Mouse (Mus musculus) cerebellum, postnatal 4 days (tissue): ENCODE results near the gene Ccl24.

ENCODE experiments used
- DNase-seq, 2 experiments: peaks; one replicate each; pipeline ENCODE4 v3.0.0; 2022; ENCODE audit warnings: low spot score in 2 of 2, mixed read lengths in 1 of 2

Ccl24 gene

GRCm38 (mm10) chr5:135544865-135545797 lies 27.7 kb downstream of the Ccl24 start, which contains the start of gene Hip1:
Hip1 (minus strand) TSS chr5:135545120.
- peak; percentile 95 to 98 for DNase-seq

- DNase-seq, result peak in 1 of 2 experiments; percentile 32
Observed at GRCm38 (mm10) chr5:135544032-135544558, 28.8 kb downstream of the Ccl24 start.

- DNase-seq, result no peak
Observed at GRCm38 (mm10) chr5:135537794-135538214, 35.0 kb downstream of the Ccl24 start.

DNA sequence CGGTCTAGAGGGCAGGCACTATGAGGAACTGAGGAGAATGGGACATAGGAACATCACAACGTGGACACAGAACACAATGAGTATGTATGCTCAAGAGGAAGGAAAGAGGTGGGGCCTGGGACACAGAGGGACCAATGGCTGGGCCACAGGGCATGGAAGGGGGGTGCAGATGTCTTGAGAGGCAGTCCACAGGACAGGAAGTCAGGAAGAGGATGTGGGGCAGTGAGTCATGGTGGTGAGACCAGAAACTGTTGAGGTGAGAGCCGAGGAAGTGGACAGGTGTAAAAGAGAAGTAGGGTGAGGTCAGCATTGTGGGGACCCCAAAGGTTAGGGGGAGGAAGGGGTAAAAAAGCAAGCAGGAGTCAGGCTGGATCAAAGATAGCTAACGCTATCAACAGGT lies 35.5 kb downstream of the Ccl24 start:
- DNase-seq, result no peak

DNA sequence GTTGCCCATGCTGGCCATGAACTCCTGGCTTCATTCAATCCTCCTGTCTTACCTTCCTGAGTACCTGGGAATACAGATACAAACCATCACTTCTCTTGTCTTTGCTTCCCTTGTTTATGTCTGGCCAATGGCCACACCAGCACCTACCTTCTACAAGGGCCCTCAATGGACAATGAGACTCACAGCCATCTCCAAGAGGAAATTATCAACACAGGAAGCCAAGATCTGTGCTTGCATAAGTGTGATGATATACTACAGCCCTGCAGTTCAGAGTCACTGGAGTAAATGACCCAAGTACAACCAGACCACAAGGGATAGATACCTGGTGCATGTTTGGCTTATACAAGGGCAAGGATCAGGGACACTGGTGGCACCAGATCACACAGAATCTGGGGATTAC lies 37.0 kb downstream of the Ccl24 start:
- DNase-seq, result no peak

- DNase-seq, result no peak
Observed at GRCm38 (mm10) chr5:135533431-135533830, 39.4 kb downstream of the Ccl24 start.

DNA sequence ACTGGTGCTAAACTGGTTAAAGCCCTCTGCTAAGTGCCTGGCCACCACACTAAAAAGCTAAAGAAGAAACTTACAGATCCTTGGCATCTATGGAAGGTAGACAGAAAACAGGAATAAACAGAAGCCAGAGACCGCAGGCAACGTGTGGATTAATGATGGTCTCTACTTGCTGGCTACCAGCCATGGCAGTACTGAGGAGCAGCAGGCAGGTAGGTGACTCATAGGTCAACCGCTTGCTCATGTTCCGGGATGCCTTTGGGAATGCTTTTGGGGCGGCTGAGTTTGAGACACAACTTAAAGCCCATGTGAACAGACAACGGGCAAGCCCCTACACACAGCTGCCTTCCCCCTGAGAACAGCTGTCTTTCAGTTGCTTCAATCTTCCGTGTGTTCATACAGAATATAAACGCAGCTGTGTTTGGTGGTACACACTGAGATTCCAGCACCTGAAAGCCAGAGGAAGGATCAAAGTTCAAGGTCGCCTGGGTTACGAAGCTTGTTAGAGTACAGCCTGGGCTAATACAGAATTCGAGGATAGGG lies 41.5 kb downstream of the Ccl24 start:
- DNase-seq, result no peak

- DNase-seq, result no peak
Observed at GRCm38 (mm10) chr5:135529964-135530363, 42.9 kb downstream of the Ccl24 start.

DNA sequence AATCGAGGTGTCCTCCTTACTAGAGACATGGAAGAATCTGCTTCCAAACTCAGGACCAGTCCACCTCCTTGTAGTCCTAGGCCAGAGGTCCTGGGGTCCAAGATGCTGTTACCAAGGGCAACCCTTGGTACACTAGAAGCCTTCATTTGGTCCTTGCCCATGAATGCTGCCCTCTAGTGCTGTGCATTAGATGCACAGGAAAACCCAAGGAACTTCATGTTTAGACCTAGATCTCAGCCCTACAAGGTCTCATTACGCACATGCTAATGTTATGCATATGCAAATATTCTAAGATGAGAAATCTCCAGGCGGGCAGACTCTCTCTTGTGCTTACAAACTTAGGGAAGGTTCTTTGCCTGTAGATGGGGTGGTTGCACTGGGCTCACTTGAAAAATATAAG lies 43.5 kb downstream of the Ccl24 start:
- no peak for DNase-seq

DNA sequence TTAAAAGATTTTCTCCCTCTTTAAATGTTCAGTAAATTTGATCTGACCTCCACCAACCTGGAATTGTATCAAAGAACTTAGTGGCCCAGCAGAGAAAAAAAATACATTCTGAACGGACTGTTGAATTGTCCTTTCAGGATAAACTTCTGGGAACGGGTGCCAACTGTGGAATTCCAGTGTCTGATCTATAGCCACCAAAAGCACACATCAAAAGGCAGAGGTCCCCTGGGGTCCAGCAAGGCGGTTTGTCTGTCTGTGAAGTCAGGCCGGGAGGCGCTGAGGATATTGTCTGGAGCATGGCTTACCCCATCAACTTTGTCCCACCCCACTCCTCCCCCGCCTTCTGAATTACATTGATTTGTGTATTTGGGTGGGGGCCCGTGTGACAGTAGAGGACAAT lies 44.9 kb downstream of the Ccl24 start:
- DNase-seq, result no peak

DNA sequence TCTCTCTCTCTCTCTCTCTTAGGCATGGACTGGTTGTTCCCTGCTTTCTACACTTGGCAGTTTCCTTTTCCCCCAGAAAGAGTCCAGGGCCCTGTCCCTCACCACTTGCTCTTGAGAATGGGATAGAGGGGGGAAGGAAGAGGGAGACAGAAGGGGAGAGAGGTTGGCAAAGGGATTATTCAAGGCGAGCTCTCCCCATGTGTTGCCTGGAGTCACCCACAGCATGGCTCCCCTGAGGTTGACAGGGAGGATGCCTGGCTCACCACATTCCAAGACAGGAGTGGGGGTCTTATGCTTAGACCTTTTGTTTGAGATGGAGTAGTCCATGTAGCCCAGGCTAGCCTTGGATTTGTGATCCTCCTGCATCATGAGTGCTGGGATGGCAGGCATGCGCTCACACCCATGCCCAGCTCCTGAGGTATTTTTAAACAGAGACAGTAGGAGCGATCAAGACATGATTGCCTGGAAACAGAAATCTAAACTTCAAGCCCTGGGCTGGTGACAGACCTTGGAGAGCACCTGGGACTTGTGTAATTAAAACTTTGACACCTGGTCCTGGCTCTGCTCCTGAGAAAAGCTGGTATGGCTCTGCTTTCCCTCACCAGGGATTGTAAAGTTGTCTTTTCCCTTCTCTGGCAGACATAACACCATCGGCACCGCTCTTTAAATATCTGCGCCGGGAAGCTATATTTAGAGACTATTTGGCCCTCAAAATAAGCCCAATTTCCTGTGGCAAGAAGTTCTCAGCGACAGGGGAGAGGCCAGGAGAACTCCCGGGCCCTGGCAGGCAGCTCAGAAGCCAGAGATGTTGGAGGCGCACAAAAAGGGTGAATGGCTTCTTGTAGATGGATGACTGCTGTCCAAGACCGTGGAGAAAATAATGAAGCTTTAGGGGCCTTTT lies 47.9 kb downstream of the Ccl24 start:
- DNase-seq, result no peak

- DNase-seq, result no peak
Observed at GRCm38 (mm10) chr5:135524087-135524486, 48.8 kb downstream of the Ccl24 start.

- DNase-seq, result no peak
Observed at GRCm38 (mm10) chr5:135522111-135522722, 50.6 kb downstream of the Ccl24 start.
